Mouse (Mus musculus): ENCODE measurements around the gene Hoxb6.

GRCm38 (mm10) chr11:96332618-96333032 is 40.3 kb downstream of the Hoxb6 start:
- no peak for TF ChIP-seq CTCF (conservative IDR thresholded peaks at IDR 0.05; ENCODE audit: low read length)
- TF ChIP-seq NANOG (IDR thresholded peaks at IDR 0.05; ENCODE audit: borderline replicate concordance, low read length): no peak

Data from E14TG2a.4 (cell line).